Mouse (Mus musculus): ENCODE measurements around the gene Tle6. TPM values are rescaled to one million over a fixed set of nuclear protein-coding genes. Genes with fewer than 3 reads are reported as not detected.
A peak's percentile ranks its signal among the peaks of the same experiment; 100 is the strongest.

Tle6 gene
- polyA plus RNA-seq, 1 experiment, result 7.3 TPM

DNA sequence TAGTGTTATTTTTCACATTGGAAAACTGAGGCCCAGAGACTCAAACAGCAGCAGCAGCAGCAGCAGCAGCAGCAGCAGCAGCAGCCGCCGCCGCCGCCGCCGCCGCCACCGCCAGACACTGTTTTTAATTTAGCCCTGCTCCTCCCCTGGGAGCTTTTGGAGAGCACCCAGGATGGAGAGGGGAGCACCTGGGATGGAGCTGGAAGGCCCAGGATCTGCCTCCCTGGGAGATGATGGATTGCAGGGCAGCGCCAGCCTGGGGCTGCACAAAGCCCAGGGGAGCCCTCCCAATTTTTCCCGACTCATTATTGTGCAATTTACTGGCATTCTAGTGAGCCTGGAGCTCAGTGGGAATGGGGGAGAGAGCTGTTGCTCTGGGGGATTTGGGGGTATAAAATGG is 4.3 kb downstream of the Tle6 start:
- 44% methylated on average over 10 of the region's 10 CpGs for WGBS
- no peak for DNase-seq (ENCODE audit: low read depth, low spot score)

DNA sequence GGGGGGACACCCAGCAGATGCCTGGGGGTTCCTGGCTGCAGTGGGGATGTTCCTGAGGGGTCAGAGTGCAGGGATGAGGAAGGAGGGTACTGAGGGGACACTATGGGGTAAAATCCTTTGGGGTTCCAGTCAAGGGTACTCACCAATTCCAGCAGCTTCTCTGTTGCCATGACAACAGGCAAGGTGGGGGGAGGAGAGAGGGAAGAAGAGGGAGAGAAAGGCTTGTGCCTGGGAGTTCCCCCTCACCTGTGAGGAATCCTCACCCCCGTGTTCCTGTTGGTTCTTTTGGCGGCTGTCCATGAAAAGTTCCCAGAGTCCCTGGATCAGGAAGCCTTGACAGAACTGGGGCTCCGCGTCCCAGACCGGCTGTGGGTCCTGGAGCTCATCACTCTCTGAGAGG is 5.3 kb downstream of the Tle6 start:
- WGBS, result 62% methylated on average over 5 of the region's 5 CpGs
- no peak for DNase-seq (ENCODE audit: low read depth, low spot score)

DNA sequence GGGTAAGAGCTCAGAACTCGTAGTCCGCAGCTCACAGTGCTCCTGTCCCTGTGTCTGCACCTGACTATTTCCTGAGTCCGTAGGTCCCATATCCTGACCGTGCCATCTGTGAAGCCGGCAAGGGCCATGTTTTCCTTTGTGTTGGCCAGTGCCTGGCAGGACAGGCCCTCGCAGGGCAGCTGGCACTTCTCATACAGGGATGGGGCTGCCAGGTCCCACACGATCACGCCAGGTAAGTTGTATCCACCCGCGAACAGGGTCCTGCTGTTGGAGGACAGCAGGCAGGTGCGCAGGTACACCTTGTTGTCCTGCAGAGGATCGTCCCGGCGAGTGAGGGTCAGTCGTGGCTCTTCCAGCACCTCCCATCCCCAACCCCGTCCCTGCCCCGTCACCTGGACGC is 6.9 kb downstream of the Tle6 start:
- 74% methylated on average over 18 of the region's 18 CpGs for WGBS
- no peak for DNase-seq (ENCODE audit: low read depth, low spot score)

DNA sequence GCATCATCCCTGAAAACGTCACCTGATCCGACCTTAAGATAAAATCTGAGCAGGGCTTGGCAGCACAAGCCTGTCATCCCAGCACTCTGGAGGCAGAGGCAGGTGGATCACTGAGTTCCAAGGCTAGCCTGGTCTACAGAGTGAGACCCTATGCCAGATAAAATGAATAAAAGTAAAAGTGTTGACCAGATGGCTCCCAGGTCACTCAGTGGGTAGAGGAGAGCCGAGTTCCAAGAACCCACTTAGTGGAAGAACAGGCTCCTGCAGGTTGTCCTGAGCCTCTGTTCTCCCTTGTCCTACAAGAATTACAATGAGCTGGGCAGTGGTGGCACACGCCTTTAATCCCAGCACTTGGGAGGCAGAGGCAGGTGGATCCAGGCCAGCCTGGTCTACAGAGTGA is 7.7 kb downstream of the Tle6 start:
- WGBS, result 71% methylated on average over 4 of the region's 4 CpGs
- DNase-seq (ENCODE audit: low read depth, low spot score), result no peak

DNA sequence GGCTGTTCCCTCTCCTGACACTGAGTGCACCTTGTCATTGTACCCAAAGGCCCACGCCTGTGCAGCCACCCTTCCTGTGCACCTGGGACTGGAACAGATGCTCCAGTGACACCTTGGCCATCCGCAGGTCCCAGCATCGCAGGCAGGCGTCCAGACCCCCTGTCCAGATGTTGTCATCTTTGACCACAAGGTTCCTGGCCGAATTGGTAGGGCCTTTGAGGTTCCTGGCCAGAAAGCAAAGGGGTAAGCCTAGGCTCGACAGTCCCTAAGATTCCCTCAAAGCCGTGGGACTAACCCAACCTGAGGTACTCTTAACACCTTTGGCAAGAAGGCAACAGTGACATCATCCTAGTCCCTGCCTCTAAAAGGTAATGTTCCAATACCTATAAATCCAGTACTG is 8.2 kb downstream of the Tle6 start:
- 77% methylated on average over 7 of the region's 7 CpGs for WGBS
- DNase-seq (ENCODE audit: low read depth, low spot score), result no peak

DNA sequence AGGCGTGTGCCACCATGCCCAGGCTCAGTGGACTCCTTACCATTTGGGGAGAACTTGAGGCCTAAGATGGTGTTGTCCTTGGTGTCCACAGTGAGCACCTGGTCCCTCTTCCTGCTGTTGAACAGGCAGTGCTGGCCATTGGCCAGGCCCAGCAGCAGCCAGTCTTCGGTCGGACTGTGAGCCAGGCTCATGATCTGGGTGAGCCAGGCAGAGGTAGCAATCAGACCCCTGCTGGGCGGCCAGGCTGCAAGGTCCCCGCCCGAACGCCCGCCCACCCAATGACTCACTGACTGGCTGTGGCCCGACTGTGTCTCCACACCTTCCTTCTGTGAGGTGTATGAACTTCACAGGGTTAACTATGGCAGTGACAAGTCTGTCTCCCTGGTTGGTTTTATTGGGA is 9.0 kb downstream of the Tle6 start:
- DNase-seq (ENCODE audit: low read depth, low spot score), result no peak
- WGBS, result 48% methylated on average over 9 of the region's 9 CpGs

DNA sequence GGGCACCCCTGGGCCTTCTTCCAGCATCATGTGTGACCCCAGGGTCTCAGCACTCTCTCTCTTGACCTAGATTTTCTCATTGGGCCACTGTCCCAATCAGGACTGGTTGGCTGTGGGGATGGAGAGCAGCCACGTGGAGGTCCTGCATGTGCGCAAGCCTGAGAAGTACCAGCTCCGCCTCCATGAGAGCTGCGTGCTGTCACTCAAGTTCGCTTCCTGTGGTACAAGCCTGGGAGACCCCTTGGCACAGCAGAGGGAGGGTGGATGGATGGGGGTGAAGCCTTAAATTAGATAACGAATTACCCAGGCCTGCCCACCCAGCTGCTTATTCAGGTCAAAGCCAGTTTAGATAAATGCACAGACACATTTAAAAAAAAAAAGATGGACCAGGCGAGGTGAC is 12.1 kb downstream of the Tle6 start:
- DNase-seq (ENCODE audit: low read depth, low spot score), result no peak
- 87% methylated on average over 7 of the region's 7 CpGs for WGBS

DNA sequence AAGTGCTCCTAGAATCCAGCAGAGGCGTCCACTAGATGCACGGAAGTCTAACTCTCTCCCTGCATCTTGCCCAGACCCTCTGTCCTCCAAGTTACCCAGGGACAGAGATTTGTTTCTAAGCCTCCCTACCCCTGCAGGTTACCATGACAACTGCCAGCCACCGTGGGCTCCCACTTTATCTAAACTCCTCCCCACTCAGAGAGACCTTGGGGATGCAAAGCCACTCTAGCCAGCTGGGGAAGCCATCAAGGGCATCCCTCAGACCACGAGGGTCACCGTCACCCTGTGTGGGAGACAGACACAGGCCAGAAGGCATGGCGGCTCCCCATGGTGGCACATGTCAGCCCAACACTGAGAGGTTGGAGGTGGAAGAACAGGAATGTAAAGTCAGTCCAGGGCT is 17.5 kb downstream of the Tle6 start:
- 73% methylated on average over 6 of the region's 6 CpGs for WGBS
- DNase-seq (ENCODE audit: low read depth, low spot score), result no peak

DNA sequence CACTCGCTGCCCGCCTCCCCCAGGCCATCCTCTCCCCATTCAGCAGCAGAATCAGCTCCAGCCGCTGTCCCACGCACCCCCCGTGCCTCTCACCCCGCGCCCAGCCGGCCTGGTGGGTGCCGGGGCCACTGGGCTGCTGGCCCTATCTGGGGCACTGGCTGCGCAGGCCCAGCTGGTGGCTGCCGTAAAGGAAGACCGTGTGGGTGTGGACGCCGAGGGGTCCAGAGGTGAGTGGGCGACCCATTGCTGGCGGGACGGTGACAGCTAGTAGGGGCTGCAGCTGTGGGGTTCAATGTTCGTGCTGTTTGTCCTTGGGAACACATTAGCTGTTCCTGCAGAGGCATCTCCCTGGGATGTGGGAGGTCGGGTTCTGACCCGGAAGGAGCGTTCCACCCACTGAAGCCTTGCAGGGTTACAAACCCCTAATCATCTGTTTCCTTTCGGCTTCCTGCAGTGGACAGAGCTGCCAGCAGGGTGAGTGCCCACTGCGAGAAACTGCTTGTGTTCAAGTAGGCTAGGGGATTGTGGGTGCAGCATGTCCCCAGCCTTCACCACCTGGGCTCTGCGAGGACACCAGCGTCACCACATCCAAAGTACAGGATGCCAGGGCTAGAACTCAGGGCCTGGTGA is 20.3 kb downstream of the Tle6 start:
- no peak for DNase-seq (ENCODE audit: low read depth, low spot score)
- WGBS, result 70% methylated on average over 25 of the region's 25 CpGs

DNA sequence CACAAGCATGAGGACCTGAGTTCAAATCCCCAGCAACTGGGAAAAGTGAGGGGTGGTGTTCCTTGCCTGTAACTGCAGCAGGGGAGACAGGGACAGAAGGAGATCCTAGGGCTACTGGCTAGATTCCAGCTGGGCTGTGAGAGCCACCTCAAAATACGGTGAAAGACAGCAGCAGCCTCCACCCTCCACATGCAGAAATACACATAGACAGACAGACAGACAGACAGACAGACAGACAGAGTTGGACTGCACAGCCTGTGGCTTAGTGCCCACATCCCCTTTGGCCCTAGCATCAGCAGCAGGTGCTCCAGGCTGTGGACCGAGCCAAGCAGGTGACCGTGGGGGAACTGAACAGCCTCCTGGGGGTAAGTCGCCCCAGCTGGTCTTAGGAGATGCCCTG is 20.9 kb downstream of the Tle6 start:
- WGBS, result 64% methylated on average over 4 of the region's 4 CpGs
- DNase-seq (ENCODE audit: low read depth, low spot score), result no peak

DNA sequence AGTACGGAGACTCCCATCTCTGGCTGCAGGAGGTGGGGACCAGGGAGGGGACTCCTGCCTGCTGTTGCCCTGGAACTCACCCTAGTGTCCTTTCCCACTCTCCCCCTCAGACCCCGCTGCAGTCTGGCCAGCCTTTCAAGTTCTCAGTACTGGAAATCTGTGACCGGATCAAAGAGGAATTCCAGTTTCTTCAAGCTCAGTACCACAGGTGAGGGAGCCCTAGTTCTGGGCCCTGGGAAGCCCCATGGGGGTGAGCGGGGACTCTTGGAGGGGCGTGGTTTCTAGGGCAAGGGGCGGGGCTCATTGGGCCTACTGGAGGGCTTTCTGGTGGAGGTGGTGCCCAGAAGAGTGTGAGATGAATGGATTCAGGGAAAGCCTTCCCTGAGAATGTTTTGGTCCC is 25.2 kb downstream of the Tle6 start:
- DNase-seq (ENCODE audit: low read depth, low spot score), result no peak
- 15% methylated on average over 6 of the region's 6 CpGs for WGBS

DNA sequence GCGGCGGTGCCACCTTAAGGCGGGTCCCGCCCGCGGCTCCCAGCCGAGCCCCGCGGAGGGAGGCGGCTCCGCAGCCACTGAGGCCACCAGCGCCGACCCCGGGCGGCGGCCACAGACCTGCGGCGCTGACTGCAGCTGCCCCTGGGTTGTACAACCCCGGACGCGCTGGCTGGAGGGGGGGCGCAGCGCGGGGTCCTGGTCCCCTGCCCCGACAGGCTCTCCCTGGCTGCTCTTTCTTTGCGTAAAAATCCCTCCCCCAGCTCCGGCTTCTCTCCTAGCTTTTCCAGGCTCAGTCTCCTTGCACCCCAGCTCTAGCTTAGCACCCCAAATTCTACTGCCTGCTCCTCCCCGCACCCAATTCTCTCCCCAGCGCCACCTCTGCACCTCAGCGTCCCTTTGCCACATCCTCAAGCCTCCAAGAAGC is 25.7 kb downstream of the Tle6 start:
- DNase-seq (ENCODE audit: low read depth, low spot score), result no peak

DNA sequence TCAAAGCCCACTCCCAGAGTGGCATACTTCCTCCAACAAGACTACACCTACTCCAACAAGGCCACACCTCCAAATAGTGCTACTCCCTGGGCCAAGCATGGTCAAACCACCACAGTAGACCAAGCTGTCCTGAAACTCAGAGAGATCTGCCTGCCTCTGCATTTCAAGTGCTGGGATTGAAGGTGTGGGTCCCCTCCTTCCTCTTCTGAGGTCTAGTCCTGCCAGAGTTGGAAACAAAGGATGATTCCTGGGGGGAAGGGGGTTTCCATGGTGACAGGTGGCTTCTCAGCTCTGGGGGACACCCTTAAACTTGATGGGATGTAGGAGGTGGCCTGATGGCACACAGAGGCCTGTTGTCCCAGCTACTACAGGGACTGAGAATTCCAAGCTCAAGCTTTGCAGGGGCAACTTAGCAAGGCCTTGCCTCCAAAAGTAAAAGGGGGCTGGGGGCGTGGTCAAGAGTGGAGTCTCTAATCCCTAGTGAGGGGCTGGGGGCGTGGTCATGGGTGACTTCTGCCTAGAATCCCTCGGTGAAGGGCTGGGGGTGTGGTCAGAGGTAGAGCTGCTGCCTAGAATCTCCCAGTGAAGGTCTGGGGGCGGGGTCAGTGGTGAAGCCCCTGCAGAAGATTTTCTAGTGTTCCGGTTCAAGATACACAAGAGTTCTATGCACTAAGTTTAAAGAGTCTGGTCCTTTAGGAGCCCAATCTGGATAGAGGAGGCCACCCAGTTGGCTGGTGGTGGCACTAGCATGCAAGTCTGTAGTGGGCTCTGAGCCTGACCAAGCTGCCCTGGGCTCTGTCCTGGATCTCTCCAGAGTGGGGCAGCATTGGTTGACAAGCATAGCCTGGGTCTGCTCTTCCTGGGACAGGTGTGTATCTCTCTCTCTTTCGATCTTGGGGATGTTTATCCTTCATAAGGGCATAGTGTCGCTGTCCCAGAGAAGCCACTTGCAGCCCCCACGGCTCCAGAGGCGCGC is 26.5 kb downstream of the Tle6 start, which contains the start of gene Tle2:
Gene Tle2, plus strand, starts transcription at position 481 of the 976 bp plus-strand sequence.
- WGBS, result 36% methylated on average over 10 of the region's 10 CpGs

More for the DNA sequence above, 25.7 kb downstream of the Tle6 start:
- WGBS, result 2% methylated on average over 29 of the region's 30 CpGs

DNA sequence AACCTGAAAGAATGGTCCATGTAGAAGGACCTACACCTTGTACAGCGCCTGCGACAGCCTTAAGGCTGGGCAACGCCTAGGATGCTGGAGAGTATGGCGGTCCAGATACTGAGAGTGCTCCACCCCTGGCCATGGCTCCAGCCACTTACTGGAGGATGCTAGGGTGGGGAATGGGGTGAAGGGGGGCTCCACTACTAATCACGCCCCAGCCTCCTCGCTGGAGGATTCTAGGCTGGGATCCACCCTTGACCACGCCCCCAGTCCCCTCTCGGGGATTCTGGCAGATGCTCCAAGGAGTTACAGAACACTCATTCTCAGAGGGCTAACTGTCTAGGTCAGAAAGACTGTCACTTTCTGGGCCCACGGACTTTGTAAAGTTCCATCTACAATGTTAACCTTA is 27.9 kb downstream of the Tle6 start:
- no peak for DNase-seq (ENCODE audit: low read depth, low spot score)
- WGBS, result 29% methylated on average over 9 of the region's 9 CpGs

More for the DNA sequence above, 26.5 kb downstream of the Tle6 start, which contains the start of gene Tle2:
- DNase-seq (ENCODE audit: low read depth, low spot score), result no peak

DNA sequence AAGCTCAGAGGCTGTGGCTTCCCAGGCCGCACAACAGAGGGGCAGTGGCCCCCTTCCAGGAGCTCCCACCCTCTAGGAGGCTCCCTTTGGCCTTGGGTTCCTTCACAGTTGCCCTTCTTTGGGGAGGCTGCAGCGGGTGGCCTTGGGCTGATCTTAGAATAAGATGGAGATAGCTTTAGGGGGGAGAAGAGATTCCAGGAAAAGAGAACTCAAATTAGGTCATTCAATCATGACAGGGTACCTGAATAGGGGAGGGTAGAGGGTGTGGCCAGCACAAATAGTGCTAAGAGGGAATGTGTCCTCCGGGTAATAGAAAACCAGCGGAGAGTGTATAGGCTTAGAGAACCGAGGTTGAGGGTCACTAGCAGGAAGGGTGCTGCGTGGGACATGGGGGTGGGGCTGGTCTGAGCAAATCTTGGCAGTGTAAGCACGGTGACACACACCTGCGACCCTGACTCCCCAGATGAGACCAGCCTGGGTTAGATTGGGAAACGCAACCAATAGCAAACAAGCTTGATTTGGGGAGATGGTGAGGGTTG is 28.7 kb downstream of the Tle6 start:
- 12% methylated on average over 9 of the region's 9 CpGs for WGBS
- DNase-seq (ENCODE audit: low read depth, low spot score), result no peak

DNA sequence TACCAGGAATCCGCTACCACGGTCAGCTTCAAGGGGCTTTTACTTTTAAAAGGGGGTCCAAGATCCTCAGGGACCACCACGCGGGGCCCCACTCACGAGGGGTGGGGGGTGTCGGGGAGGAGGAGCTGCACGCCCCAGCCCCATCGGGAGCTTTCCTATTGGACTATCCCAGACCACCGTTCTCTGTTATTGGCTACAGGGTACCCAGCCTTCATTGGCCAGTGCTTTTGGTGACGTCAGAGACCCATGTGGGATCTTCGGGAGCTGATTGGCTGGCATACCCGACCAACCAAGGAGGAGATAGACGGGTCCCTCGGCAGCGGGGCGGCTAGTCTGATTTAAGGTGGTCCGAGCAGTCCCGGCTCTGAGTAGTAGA is 29.4 kb downstream of the Tle6 start:
- DNase-seq (ENCODE audit: low read depth, low spot score), result peak; percentile 84
- WGBS, result 1% methylated on average over 18 of the region's 18 CpGs

DNA sequence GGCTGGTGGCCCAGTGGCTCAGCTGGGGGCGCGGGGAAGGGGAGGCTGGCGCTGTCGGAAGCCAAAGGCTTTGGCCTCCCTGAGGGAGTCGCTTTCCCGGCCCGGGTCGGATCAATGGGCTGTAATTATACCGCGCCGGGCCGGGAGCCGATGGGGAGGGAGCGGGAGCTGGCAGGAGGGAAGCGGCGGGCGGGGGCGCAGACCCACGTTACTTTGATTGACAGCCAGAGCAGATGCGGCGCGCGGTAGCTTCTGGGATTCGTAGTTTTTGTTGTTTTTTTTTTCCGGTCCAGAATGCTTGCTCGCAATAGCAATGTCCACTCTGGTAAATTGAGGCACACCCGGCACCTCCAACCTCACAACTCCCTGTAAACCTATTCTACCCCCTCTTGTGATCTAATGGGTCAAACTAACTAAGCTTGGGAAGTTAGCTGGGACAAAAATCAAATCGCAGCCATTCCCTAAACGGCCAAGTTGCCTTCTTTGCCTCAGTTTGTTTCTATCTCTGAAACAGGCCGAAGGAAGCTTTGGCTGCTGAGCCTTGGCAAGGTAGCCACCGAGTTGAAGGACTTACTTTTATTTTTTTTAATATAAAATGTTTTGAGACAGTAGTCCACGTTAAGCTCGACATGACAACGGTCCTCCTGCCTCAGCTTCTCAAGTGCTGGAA is 29.9 kb downstream of the Tle6 start:
- peak; percentile 63 for DNase-seq (ENCODE audit: low read depth, low spot score)
- WGBS, result under 1% methylated on average over 34 of the region's 34 CpGs

DNA sequence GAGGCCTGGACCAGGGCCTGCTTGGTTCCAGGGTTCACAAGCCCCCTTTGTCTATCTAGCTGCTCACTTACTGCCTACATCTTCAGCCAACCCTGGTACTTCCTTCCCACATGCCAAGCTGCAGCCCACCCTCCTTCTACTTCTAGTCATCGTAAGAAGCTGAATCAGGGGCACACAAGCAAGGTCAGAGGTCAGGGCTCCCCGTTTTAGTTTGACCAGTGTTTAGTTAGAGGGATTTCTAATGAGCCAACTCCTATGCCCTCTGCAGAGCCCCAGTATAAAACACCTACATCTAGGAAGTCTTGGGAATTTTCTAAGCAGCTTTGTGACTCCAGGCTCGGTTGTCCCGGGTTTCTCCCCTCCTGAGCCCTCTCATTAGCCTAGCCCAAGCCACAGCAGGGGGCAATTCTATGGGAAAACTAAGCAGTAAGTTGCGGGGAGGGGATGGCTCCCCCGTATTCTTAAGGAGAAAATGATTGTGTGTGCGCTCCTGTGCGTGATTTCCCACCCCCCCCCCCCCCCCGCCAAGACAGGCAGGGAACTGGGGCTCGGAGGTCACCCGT is 30.6 kb downstream of the Tle6 start:
- DNase-seq (ENCODE audit: low read depth, low spot score), result no peak
- WGBS, result 11% methylated on average over 11 of the region's 11 CpGs

DNA sequence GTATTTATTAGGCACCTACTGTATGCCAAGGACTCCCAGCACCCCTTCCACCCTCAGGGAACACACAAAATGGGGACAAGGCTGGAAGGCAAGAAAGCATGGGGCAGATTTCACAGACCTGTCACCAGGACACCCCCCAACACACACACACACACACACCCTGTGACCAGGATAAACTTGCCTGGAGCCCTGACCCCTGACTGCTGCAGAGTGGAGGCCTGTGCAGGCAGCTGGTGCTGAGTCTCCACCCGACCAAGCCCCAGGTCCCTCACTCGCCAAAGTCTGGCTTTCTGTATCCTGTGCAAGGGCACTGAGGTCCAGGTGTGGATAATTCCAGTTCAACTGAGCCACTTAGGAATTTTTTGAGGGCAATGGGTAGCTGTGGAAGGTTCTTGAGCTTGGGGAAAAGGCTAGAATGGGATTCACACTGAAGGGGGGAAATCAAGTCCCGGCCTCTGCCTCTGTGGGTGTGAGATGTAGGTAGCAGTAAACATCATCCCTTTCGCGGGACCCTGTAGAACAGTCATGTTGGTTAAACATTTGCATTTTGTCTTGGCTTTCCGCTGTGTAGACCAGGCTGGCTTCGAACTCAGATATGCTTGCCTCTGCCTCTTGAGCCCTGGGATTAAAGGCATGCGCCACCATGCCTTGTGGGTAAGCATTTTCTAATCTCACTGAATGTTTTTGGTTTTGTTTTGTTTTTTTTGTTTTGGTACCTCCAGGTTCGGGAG is 31.2 kb downstream of the Tle6 start:
- 84% methylated on average over 9 of the region's 9 CpGs for WGBS
- no peak for DNase-seq (ENCODE audit: low read depth, low spot score)
